Mouse (Mus musculus) left cerebral cortex, adult 11 months (tissue): Measurements from ENCODE around the gene Zdhhc24.
"Not testable (repeated sequence)": the region's sequence is repeated elsewhere in the genome, so short reads cannot be mapped to it uniquely, and the experiment has no call there.

Source experiments
- DNase-seq: peaks from one replicate; pipeline ENCODE4 v3.0.0; 2022; ENCODE audit warnings: low spot score

Gene Zdhhc24

DNA sequence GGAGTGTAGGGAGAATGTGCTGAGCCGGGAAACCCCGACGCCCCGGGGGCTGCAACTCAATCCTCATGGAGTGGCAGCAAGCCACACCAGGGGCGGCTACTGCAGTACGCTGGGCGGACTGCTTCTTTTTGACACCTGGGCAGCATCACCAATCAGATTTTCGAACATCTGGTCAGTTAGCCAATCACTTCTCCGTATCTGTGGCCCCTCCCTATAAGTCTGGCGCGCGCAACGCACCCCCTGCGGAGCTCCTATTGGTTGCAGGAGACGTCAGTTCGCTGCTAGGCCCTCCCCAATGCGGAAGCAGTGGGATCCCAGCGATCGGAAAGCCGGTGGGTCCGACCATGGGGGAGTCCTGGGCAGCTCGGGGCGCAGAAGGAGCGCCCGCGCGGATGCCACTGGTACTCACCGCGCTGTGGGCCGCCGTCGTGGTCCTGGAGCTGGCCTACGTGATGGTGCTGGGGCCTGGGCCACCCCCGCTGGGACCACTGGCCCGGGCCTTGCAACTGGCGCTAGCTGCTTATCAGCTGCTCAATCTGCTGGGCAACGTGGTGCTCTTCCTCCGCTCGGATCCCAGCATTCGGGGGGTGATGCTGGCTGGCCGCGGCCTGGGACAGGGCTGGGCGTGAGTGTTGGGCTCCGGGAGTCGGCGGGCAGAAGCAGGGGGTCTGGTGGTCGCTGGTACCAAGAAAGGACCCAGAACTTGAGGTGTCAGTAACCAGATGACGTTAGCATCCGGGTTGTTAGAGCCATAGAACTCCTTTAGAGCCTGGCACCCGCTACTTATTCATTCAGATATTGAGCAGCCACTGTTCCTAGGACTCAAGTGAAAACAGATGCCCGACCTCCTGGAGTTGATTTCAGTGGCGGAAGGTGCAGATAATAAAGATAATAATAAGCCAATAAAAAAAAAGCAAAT, at the start of gene Zdhhc24:
Gene Zdhhc24, plus strand, starts transcription at position 264 of the 919 bp plus-strand sequence.
- peak; percentile 93 for DNase-seq

DNA sequence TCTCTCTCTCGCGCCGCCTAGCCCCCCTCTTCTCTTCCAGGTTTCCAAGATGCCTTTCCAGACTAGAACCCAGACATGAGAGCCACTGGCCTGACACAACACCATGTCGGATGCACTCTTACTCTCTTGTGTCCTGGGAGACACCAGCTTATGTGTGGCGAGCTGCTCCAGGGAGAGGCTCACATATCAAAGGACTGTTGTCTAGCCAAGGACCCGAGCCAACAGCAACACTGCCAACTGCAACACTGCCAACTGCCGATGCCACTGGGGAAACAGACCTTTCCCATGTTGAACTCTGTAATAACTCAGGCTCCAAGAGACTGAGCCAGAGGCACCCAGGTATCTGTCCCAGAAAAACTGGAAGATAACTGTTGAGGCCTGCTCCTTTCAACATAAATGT, 49.3 kb upstream of the Zdhhc24 start:
- no peak for DNase-seq

DNA sequence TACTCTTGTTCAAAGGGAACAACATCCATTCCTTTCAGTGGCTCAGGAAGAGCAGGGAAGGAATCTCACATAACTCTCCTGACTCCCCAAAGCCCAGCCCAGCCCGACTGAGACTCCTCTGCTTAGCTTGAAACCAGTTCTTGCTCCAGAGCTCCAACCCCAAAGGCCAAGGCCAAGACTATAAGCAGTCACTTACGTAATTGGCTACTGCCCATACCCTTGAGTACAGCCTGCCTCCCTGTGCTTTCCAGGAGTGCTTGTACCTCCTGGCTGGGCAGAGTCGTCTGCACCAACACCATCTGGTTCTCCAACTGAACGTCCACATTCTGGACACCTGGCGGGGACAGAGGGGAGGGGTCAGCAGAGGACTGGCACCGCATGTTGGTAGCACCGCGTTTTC, 44.5 kb upstream of the Zdhhc24 start:
- DNase-seq = no peak

DNA sequence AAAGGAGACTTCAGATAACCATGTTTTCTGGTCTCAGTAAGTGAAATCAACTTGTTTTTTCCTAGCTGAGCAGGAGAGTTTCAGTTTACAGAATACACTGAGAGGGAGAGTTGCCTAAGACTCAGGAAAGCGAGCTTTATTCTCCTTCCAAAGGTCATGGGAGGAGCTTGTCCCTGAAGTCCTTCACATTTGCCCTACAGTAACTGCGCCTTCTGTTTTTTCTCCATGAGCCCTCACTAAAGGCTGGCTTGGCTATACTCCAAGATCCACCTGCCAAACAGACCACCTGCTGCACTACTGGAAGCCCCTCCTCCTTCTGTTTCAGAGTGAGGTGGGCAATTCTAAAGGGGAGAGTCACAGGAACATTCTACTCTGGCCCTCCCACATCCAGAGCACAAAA, 42.4 kb upstream of the Zdhhc24 start:
- no peak for DNase-seq

DNA sequence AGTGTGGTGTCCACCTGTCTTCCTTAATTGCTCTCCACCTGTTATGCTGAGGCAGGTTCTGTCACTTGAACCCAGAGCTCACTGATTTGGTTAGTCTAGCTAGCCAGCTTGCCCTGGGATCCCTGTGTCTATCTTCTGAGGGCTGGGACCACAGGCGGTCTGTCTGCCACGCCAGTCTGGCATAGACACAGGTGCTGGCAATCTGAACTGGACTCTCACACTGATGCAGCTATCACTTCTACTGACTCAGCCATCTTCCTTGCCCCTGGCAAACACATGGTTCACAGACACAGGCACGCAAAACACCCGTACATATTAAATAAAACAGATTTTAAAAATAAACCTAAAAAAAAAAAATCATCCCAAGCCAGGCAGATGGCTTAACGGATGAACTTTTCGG, 41.4 kb upstream of the Zdhhc24 start:
- DNase-seq = no peak

DNA sequence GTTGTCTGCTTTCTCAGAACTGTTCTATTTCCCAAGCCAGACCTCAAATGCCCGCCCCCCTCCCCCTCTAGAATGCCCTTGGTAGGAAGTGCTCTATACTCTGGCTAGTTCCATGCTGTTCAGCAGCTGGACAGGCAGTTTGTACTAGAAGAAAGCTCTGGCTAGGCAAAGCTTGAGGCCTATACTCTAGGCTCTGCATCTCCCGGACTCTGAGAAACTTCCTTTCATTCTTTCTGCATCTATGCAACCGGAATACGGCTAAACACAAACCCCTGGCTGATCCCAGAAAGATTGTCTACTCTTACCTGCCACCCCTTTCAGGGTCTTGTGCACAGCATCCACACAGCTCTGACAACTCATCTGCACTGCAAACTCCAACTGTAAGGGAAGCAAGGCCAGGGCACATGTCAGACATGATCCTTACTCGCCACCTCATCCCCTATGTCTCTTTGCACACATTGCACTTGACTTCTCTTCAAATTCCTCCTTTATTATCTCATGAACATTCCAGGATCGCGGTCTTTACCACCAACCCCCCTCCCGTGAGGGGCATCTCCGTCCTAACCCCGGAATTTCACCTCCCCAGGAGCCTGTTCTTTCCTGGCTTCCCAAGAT, 39.8 kb upstream of the Zdhhc24 start:
- no peak for DNase-seq

DNA sequence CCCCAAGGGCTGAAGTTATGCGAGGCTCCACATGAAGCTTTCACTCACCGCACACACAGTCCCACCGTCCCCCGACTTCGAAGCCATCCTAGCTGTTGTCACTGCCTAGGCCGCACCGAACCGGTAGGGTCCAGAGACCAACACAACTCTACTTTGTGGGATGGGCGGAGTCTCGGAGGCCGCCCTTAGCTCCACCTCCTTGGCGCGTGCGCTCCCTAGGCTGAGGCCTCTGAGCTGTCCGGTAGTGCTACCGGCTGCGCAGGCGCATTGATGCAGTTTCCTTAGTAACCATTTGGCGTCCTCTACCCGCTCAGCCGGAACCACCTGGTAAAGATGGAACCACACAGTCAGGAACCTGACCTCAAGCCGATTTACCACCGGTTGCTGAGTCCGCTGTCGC, 39.3 kb upstream of the Zdhhc24 start, which contains the start of the genes Ccs and Ccdc87:
Gene Ccs, minus strand, starts transcription at position 184 of the 400 bp plus-strand sequence.
Gene Ccdc87, plus strand, starts transcription at position 218 of the 400 bp plus-strand sequence.
- DNase-seq = peak; percentile 95

DNA sequence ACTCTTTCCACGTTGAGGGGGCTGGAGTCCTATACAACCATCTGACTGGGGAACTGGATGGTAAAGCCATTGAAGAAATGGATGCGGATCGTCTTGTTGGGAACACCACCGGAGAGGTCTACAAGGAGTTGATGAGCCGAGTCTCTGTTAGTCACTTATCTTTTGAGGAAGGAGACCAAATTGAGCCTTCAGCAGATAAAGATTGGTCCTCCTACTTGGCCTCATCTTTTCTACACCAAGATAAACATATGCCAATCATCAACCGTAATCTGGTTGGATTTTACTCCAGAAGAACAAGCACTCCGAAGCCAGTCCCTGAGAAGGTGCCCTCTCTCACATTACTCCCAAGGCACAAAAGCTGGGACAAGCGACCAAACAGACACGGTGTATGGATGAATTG, 37.6 kb upstream of the Zdhhc24 start:
- DNase-seq = no peak

DNA sequence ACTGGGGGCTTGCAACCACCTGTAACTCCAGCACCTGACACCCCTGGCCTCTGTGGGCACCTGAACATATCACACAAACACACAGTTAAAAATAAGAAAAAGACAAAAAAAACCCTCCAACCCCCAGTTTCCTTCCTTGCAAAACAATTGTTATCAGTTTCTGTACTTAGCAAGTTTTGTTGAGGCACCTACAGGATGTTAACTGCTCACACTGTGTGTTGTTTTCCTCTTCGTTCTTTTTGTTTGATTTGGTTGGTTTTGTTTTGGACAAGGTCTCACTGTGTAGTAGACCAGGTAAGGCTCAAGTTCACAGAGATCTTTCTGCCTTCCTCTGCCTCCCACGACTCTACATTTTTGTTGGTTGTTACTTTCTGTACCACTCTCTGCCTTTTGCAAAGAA, 35.9 kb upstream of the Zdhhc24 start:
- DNase-seq = no peak

DNA sequence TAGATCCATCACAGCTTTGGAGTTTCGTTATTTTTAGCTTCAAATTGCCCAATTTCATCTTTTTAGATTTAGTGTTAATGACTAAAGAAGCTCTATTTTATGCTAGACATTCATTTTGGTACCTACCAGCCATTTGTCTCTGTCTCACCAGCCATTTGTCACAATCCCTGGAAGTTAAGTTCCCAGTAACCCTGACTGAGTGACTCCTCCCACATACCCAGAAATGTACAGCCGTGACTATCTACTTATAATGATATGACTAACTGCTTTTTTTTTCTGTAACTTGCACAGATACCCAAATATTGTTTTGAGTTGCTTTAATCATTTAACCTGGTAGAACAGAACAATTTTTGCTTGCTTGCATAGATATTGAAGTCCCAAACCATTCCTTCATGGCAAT, 32.6 kb upstream of the Zdhhc24 start:
- DNase-seq = no peak

DNA sequence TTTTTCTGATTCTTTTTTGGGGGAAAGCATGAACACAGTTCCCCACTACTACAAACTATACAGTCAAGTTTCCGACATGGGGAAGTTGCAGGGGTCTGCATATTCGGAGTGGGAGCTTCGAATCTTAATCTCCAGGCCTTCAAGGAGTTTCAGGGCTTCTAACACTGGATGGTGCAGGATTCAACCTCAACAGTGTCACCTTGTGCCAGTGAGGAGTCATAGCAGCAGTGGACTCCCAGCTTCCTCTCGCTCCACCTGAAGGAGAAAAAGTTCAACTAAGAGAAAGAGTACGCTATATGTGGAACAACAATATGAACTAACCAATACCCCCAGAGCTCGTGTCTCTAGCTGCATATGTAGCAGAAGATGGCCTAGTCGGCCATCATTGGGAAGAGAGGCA, 31.0 kb upstream of the Zdhhc24 start:
- no peak for DNase-seq

DNA sequence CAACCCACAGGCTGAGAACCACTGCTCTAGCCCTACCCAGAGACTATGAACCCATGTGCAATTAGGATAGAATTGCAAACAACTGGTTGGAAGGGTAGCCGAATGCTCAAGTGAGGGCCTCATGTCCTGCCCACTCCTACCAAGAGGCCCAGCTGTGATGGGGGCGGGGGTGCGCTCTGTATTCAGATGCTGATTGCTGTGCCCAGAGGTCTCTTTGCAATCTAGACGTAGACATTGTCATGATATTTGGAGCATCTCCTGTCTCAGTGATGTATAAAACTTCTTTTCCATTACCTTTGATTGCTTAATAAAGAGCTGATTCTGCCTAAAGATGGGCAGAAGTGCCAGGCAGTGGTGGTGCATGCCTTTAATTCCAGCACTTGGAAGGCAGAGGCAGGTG, 28.7 kb upstream of the Zdhhc24 start:
- DNase-seq = no peak

DNA sequence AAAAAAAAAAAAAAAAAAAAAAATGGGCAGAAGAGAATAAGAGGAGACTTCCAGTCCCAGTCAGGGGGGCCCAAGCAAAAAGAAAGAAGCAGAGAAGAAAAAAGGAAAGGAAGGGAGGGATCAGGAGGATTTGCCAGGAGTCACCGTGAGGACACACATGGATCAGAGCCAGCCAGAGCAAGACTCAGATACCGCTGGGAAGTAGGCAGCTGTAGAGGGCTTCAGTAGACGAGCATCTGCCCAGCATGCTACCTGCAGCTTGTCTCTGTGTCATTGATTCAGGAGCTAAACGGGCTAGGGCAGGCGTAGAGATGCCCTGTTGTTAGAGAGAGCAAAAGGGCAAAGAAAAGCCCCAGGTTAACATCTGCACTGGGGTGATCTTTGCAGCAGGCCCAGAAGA, 28.2 kb upstream of the Zdhhc24 start:
- no peak for DNase-seq

DNA sequence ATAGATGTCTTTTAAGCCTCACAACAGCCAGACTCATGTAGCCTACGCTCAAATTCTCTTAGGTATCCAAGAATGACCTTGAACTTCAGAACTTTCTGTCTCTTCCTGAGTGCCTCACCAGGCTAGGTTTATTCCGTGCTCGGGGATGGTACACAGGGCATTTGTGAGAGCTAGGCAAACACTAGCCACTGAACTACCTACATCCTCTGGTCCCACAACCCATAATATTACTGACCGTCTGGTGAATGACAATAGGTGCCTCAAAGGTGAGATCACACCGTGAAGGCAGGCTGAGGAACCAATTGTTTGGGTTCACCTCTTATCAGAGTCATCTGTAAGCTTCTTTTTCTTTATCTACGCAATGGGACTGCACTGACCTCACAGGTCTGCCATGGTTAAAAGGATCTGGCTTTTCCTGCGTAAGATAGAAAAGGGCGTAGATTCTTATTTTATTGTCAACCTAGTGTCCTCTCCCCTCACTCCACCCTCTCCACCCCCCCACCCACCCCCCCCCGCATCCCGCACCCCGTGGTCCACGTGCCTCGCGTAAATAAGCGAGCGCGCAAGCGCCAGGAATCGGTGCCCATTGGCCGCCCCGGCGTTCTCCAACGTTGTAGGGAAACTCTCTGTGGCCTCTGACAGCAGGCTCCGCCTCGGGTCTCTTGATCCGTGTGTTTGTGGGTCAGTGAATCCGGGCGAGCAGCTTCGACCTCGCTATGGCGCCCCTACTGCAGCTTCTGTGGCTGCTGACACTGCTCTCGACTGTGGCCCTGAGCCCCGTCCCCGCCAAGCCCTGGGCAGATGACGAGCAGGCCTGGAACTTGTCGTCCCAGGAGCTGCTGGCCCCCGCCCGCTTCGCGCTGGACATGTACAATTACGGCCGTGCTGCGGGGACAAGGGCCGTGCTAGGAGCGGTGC, 23.7 kb upstream of the Zdhhc24 start, which contains the start of gene Ctsf:
Gene Ctsf, plus strand, starts transcription at position 579 of the 918 bp plus-strand sequence.
- DNase-seq = peak; percentile 85

DNA sequence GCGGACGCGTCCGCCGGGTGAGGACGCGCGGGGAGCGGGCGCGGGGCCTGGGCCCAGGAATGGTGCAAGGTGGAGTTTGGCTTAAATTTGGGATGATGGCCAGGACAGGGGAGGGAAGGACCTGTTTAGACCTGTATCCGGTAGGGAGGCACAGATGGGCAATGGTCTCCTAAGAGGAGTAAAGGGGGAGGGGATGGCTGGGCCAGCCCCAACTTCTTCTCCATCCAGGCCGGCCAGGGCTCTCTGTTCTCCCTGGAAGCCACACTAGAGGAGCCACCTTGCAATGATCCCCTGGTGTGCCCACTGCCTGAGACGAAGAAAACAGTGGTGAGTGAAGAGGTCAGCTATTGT, 23.0 kb upstream of the Zdhhc24 start:
- no peak for DNase-seq

DNA sequence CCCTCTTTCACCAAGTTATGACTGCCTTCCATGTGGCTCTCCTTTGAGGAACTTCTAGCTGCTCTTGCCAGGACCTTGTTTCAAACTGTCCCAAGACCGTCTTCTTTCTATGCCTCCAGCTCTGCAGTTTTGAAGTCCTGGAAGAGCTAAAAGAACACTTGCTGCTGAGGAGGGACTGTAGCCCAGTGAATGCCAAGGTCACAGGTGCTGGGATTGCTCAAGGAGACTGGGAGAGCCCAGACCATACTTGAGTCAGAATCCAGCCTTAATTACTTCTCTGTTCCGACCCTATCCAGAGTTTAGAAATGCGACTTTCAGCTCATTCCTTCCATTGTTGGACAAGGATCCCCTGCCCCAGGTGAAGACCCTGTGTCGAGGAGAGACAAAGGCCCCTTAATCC, 22.5 kb upstream of the Zdhhc24 start:
- DNase-seq = no peak

DNA sequence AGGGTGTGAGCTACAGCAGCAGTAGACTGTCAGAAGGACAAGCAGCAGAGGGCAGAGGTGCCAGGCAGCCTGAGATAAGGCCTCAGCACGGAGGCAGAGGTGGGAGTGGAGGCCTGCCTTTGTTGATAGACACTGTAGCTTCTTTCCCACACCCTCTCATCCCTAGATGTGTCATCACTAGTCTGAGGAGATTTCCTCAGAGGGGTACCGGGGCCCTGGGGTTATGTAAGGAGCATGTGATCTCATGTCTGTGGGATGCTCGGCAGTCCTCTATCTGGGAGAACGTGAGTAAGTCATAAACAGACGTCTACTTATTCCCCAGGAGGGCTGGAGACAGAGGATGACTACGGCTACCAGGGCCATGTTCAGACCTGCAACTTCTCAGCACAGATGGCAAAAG, 19.4 kb upstream of the Zdhhc24 start:
- no peak for DNase-seq

DNA sequence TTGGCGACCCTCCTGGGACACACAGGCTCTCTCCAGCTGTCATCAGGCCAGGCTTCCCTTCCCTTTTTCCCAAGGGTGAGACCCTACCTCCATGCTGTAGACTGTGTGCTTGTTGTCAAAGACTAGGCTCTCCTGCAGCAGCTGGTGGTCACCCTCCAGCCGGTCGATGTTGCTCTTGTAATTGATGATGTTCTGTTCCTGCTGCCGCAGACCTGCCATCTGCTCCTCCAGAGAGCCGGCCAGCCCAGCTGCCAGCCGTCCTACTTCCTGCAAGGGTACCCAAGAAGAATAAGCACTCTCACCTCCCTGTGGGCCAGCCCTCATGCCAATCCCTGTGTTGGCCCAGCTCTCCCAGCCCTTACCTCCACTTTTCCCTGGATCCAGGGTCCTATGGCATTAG, 15.4 kb upstream of the Zdhhc24 start:
- DNase-seq = no peak

DNA sequence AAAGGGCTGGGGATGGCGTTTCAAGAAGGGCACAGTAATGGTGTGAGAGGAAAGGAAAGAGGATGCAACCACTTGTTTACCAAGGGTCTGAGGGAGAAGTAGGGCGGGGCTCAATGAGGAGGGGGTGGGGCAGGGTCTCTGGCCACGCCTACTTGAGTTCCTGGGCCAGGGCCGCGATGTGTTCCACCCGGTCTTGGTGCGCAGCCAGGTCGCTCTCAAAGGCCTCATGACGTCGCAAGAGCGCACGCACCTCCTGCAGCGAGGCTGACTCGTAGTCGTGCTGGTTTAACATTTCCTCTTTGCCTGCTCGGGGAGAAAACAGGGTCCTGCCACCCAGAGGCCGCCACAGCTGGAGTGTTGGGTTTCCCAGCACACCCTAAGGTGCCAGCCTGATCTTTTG, 13.3 kb upstream of the Zdhhc24 start:
- DNase-seq = no peak

DNA sequence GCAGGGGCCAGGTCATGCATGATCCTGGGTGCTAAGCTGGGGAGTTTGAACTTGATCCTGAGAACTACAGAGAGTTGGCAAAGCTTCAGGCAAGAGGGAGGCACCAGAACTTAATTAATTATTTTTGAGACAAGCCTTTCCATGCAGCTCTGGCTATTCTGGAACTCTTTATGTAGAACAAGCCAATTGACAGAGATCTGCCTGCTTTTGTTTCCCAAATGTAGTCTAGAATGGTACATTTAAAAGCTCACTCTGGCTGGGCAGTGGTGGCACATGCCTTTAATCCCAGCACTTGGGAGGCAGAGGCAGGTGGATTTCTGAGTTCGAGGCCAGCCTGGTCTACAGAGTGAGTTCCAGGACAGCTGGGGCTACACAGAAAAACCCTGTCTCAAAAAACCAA, 3.9 kb upstream of the Zdhhc24 start:
- not testable (repeated sequence) for DNase-seq

DNA sequence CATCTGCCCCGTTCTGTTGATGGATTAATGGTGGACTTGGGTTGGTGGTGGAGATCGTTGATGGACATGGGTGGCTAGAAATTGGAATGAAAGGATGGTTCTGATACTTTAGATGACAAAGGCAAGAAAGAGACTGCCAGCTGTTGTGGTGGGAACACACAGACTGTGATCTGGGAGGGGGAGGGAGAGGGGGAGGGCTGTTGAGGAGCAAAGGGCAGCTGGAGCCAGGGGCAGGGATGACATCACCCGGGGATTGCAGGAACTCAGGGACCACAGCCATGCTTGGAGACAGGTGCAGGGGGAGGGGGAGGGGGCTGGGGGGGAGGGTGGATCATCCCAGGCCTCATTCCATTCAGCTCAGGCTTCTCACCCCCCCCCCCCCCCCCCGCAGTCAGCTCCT, 2.2 kb upstream of the Zdhhc24 start:
- no peak for DNase-seq

DNA sequence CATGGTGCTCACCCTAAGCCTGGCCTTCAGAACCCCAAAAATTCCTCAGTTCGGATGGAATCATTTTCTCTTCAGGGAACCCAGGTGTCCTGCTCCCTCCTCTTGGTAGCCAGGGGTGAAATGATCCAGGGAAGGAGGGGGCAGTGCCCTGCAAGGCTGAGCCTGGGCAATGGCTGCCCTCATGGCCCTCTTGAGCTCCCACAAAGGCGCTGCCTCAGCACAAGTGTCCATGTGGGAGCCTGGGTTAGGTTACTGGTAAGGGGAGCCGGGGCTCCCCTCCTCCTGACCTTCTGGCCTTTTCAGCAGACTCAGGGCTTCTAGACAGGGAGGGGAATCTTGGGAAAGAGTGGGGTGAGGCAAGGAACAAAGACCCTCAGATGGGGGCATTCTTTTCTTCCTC, 1.7 kb upstream of the Zdhhc24 start:
- DNase-seq = no peak
